Mouse (Mus musculus): ENCODE data around the gene Tmem178. TPM values are rescaled to one million over a fixed set of nuclear protein-coding genes. Genes with fewer than 3 reads are reported as not detected.

Gene Tmem178
- total RNA-seq, 2 experiments from 2014 or later: 103 to 106 TPM

DNA sequence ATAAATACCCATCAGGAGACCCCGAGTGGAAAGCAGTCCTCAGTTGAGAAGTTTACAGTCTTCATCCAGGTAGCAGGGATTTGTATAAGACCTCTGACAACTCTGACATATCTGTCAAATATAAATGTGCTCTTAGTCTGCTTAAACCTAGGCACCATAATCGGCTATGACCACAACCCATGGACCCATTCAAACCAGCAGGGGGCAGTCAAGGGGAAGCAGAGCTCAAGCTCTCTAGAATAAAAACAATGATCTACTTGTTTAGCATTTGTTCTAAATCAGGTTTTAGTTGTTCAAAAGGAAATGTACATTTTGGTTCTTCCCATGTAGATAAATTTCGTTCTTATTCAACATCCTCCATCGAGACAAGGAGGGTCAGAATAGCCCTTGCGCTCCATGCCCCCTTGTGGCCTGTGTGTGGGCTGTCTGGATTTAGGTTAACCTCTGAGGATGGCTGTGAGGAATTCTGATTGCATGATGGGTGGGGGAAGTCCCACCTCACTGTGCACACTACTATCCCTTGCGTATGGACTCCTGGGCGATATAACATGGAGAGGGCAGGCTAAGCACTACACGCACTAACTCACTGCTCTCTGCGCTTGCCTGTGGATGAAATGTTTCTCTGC lies 101.2 kb downstream of the Tmem178 start:
- peak in 1 of 2 experiments; percentile 66 for DNase-seq (ENCODE audit: low spot score in 2 of 2)

DNA sequence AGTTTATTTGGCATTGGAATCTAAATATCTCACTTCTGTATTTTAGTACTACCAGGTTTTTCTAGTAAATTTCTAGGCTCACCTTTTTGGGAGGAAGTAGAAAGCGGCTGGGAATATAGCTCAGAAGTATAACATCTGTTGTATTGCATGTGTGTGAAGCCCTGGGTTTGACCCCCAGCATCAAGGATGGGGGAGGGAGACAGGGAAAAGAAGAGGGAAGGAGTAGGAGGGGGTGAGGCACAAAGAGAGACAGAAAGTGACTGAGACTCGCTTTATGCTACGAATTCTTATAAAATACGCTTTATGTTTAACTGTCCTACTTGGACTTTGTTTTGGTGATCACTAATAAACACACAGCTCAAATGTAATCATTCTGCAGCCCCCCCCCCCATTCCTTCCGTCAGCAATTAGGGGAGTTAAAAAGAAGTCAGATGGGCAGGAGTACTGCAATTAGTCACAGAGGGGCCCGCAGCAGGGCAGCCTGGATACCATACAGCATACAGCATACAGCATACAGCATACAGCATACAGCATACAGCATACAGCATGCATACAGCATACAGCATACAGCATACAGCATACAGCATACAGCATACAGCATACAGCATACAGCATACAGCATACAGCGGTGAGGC lies 103.6 kb downstream of the Tmem178 start:
- no peak for DNase-seq (ENCODE audit: low spot score in 2 of 2)

Other genes with a start within 250 kb of the Tmem178 start
- 10 to 100 TPM; 87.2 to 94.3 TPM for gene Map4k3, start 216.1 kb upstream of the Tmem178 start, total RNA-seq (2021)
- 1 to 10 TPM; 7.3 TPM for gene Thumpd2, start 120.5 kb downstream of the Tmem178 start, total RNA-seq (2021)